Mouse (Mus musculus): ENCODE measurements around the gene Sfxn2. TPM values are rescaled to one million over a fixed set of nuclear protein-coding genes. Genes with fewer than 3 reads are reported as not detected.
A peak's percentile ranks its signal among the peaks of the same experiment; 100 is the strongest.
"Not testable (repeated sequence)": the region's sequence is repeated elsewhere in the genome, so short reads cannot be mapped to it uniquely, and the experiment has no call there.

The Sfxn2 gene
- polyA plus RNA-seq, 1 experiment from 2014 or later: 23.6 TPM

DNA sequence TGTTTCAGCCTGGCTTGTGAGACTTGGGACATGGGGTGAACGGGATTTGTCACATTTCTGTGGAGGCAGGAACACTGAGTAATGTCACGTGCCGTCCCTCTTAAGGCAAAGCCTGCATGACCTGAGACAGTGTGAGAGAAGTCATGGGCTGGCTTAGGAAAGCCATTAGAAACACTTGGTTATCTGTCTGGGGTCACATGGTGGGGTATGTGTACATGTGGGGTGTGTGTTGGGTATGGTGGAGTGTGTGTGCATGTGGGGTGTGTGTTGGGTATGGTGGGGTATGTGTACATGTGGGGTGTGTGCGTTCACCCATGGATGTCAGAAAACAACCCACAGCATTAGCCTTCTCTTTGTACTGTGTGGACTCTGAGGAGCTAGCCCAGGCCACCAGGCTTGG, 22.8 kb upstream of the Sfxn2 start:
- WGBS: 92% methylated on average over 4 of the region's 4 CpGs
- H3K27me3 ChIP-seq: no peaks in the 10 kb centered on the region
- no peaks in the 10 kb centered on the region for H3K9me3 ChIP-seq
- no peak for ATAC-seq (ENCODE audit: insufficient number of reproducible peaks, insufficient read depth, low FRiP score, low TSS enrichment)
- no peaks in the 10 kb centered on the region for H3K4me1 ChIP-seq
- no peak overlapping the region for H3K27ac ChIP-seq
- no peak overlapping the region for H3K4me2 ChIP-seq (replicated peaks)
- no peak overlapping the region for H3K4me3 ChIP-seq
- no peak overlapping the region for H3K9ac ChIP-seq
- H3K36me3 ChIP-seq: peaks cover 57% of the 10 kb centered on the region

DNA sequence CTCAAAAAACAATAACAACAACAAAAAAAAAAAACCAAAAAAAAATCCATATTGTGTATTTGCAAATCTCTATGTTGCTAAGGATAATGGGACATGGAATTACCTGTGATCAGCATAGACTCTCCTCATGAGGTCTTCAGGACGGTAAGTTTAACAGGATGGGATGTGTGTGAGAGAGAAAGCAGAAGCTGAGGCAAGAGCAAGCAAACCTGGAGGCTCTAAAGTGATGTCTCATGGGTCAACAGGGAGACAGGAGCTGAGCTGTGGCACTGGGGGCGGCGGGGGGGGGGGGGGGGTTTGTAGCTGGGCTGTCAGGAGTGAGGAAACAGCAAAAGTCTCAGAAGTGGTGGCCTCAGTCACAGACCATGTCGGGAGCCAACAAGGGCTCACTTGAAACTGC, 20.7 kb upstream of the Sfxn2 start:
- H3K9ac ChIP-seq: no peak overlapping the region
- H3K4me3 ChIP-seq: no peak overlapping the region
- H3K27me3 ChIP-seq: no peaks in the 10 kb centered on the region
- peaks cover 62% of the 10 kb centered on the region for H3K36me3 ChIP-seq
- H3K27ac ChIP-seq: no peak overlapping the region
- no peaks in the 10 kb centered on the region for H3K9me3 ChIP-seq
- no peak overlapping the region for H3K4me2 ChIP-seq (replicated peaks)
- ATAC-seq (ENCODE audit: insufficient number of reproducible peaks, insufficient read depth, low FRiP score, low TSS enrichment): no peak
- H3K4me1 ChIP-seq: no peaks in the 10 kb centered on the region
- 82% methylated on average over 3 of the region's 4 CpGs for WGBS

DNA sequence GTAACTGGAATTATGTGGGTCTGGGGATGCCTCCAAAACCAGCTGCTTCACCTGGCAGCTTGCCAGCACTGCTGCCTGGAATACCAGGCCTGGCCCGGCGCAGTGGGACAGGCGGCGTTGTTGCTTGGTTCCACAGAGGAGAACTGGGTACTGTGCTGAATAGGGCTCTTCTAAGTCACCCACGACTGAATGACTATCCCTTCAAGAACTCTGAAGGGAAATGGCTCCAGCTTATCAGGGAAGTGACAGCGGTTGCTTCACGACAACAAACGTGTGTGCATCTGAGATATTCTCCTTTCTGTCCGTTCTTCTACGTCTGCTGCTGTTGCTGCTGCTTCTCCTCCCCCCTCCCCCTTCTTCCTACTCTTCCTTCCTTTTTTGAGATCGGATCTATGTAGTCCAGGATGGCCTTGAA, 19.6 kb upstream of the Sfxn2 start:
- Histone ChIP-seq H3K9me3 (no peaks in the 10 kb centered on the region), H3K9ac (no peak overlapping the region), H3K36me3 (peaks cover 60% of the 10 kb centered on the region), H3K4me2 (replicated peaks) (no peak overlapping the region), H3K27me3 (no peaks in the 10 kb centered on the region), H3K27ac (no peak overlapping the region), H3K4me3 (no peak overlapping the region), H3K4me1 (no peaks in the 10 kb centered on the region)
- WGBS: 75% methylated on average over 11 of the region's 11 CpGs
- ATAC-seq (ENCODE audit: insufficient number of reproducible peaks, insufficient read depth, low FRiP score, low TSS enrichment): no peak

DNA sequence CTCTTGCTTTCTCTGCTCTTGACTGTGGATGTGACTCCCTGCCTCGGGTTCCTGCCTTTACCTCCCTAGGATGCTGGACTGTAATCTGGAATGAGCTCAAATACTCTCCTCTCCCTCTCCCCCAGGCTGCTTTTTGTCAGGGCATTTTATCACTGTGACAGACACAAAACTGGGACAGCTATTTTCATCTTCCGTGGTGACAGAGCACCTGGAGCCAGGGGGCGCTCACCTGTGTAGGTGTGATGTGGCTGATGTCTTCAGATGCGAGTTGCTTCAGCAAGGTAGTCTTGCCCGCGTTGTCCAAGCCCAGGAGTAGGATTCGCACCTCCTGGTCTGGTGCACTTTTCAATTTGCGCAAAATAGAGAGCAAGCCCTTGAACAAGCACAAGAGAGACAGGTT, 15.2 kb upstream of the Sfxn2 start:
- Histone ChIP-seq H3K4me2 (replicated peaks) (no peak overlapping the region), H3K36me3 (peaks cover 32% of the 10 kb centered on the region), H3K27me3 (no peaks in the 10 kb centered on the region), H3K9ac (no peak overlapping the region), H3K27ac (no peak overlapping the region), H3K4me3 (no peak overlapping the region), H3K9me3 (no peaks in the 10 kb centered on the region), H3K4me1 (no peaks in the 10 kb centered on the region)
- ATAC-seq (ENCODE audit: insufficient number of reproducible peaks, insufficient read depth, low FRiP score, low TSS enrichment): no peak
- WGBS: 79% methylated on average over 8 of the region's 8 CpGs

DNA sequence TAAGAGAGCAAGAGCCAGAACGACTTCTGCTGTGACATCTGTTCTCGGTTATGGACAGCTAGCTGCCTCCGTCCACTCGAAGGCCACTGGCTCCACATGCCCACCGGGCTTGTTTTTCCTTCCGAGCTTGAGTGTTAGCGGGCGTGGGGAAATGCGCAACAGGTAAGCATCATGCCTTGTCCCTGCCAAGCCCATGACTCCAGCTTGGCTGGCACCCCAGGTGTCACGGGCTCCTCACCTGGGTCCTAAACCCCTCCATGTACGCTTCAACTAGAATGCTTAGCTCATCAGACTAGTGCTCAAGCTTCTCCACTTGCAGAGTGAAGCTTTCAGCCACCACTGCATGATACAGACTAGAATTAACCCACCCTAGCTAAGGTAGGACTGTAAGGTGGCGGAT, 14.5 kb upstream of the Sfxn2 start:
- no peak overlapping the region for H3K9ac ChIP-seq
- WGBS: 47% methylated on average over 12 of the region's 12 CpGs
- H3K27ac ChIP-seq: no peak overlapping the region
- H3K4me2 ChIP-seq (replicated peaks): no peak overlapping the region
- H3K4me3 ChIP-seq: no peak overlapping the region
- H3K27me3 ChIP-seq: no peaks in the 10 kb centered on the region
- no peak for ATAC-seq (ENCODE audit: insufficient number of reproducible peaks, insufficient read depth, low FRiP score, low TSS enrichment)
- H3K4me1 ChIP-seq: no peaks in the 10 kb centered on the region
- no peaks in the 10 kb centered on the region for H3K9me3 ChIP-seq
- H3K36me3 ChIP-seq: peaks cover 32% of the 10 kb centered on the region

DNA sequence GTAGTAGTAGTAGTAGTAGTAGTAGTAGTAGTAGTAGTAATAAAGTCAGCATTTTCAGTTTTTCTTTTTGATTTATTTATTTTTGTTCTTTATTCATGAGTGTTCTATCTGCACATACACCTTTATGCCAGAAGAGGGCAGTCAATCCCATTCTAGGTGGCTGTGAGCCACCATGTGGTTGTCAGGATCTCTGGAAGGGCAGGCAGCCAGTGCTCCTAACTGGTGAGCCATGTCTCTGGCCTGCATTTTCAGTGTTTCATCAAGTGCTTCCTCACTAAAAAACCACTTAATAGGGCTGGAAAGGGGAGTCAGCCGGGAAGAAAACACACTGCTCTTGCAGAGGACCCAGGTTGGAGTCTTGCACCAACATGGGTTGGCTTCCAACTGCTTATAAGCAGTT, 11.0 kb upstream of the Sfxn2 start:
- Histone ChIP-seq H3K4me3 (no peak overlapping the region), H3K4me1 (no peaks in the 10 kb centered on the region), H3K9me3 (no peaks in the 10 kb centered on the region), H3K4me2 (replicated peaks) (no peak overlapping the region), H3K27me3 (no peaks in the 10 kb centered on the region), H3K9ac (no peak overlapping the region), H3K36me3 (peaks cover 8% of the 10 kb centered on the region), H3K27ac (no peak overlapping the region)
- WGBS: 41% methylated on average over 1 of the region's 1 CpGs
- ATAC-seq (ENCODE audit: insufficient number of reproducible peaks, insufficient read depth, low FRiP score, low TSS enrichment): no peak

DNA sequence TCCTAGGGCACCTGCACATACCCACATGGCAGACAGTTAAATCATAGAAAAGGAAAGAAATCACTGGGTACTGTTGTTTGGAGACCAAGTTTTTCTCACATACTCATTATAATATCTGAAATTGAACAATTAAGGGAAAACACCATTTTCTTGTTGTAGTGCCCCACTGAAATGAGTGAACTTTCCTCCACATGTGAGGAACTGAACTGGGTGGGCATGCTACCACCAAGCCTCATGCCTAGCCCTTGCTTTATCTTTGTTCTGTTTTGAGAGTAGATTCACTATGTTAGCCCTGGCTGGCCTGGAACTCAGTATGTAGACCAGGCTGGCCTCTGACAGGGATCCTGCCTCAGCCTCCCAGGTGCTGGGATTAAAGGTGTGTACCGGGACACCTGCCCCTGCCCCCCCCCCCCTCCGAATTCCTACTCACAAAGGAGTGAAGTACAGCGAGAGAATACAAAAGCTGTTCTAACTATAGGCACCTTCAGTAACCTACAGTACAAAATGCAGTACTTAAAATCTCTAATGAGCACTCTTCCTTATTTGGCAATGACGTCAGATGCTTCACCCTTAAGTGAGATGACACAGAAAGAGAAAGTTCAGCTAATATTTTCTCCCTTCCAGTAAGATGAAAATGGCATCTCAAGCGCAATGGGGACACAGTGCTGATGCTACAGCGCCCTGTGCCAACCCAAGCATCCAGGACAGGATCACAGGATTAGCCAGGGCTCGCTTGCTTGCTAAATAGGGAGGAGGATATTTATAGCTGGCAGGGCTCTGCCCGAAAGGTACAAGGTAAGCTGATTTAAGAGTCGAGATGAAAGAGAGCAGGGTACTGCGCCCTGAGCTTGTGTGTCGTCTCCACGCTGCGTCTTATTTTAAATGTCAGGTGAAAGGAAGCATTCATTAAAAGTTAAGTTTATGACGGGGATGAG, 10.3 kb upstream of the Sfxn2 start:
- Histone ChIP-seq H3K27me3 (no peaks in the 10 kb centered on the region), H3K4me1 (no peaks in the 10 kb centered on the region), H3K36me3 (peaks cover 8% of the 10 kb centered on the region; the same call in 1 of the 2 replicates), H3K9ac (no peak overlapping the region), H3K9me3 (no peaks in the 10 kb centered on the region), H3K4me2 (replicated peaks) (no peak overlapping the region), H3K27ac (no peak overlapping the region), H3K4me3 (no peak overlapping the region)
- no peak for ATAC-seq (ENCODE audit: insufficient number of reproducible peaks, insufficient read depth, low FRiP score, low TSS enrichment)
- 88% methylated on average over 14 of the region's 14 CpGs for WGBS

DNA sequence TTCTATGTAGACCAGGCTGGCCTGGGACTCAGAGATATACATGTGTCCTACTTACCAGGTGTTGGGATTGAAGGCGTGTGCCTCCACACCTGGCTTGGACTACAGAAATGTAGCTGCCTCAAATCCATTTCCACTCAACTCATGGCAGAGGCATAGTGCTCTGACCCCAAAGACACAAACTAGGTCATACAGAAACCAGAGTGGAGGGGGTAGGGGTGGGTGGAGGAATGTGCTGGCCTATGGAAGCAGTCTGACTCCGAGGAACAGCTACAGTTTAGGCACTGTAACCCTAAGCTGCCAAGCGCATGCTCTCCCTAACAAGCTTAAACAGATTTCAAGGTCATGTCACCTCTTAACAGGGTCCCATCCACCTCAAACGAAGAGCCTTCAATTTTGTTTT, 9.6 kb upstream of the Sfxn2 start:
- 76% methylated on average over 4 of the region's 4 CpGs for WGBS
- H3K9me3 ChIP-seq: no peaks in the 10 kb centered on the region
- ATAC-seq (ENCODE audit: insufficient number of reproducible peaks, insufficient read depth, low FRiP score, low TSS enrichment): no peak

DNA sequence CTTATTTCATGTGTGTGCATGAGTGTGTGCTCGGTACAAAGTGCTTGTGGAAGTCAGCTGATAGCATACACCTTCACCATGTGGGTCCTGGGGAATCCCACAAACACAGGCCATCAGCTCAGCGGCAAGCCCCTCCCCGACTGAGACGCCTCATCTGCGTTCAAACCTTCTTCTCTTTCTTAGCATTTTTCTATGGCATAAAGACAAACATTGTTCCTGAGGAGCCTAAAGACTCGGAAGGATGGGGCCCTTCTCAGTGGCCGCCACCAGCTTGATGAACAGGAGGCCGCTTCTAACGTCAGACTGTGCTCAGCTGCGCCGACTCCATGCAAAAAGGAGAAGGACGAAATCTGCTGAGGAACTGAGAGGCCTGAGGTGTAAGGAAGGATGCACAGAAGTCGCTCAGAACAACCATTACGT, 9.1 kb upstream of the Sfxn2 start:
- WGBS: 81% methylated on average over 14 of the region's 14 CpGs
- Histone ChIP-seq H3K9me3 (no peaks in the 10 kb centered on the region), H3K4me1 (no peaks in the 10 kb centered on the region), H3K36me3 (0 out of 2 replicates have a peak, but pooled peaks cover 6% of the 10 kb centered on the region), H3K9ac (no peak overlapping the region), H3K4me2 (replicated peaks) (no peak overlapping the region), H3K27ac (no peak overlapping the region), H3K4me3 (no peak overlapping the region), H3K27me3 (no peaks in the 10 kb centered on the region)
- no peak for ATAC-seq (ENCODE audit: insufficient number of reproducible peaks, insufficient read depth, low FRiP score, low TSS enrichment)

More for the DNA sequence above, 9.6 kb upstream of the Sfxn2 start:
- H3K4me1 ChIP-seq: no peaks in the 10 kb centered on the region
- no peak overlapping the region for H3K9ac ChIP-seq
- no peak overlapping the region for H3K27ac ChIP-seq
- H3K4me2 ChIP-seq (replicated peaks): no peak overlapping the region
- no peaks in the 10 kb centered on the region for H3K27me3 ChIP-seq
- no peak overlapping the region for H3K4me3 ChIP-seq
- 0 out of 2 replicates have a peak, but pooled peaks cover 6% of the 10 kb centered on the region for H3K36me3 ChIP-seq

DNA sequence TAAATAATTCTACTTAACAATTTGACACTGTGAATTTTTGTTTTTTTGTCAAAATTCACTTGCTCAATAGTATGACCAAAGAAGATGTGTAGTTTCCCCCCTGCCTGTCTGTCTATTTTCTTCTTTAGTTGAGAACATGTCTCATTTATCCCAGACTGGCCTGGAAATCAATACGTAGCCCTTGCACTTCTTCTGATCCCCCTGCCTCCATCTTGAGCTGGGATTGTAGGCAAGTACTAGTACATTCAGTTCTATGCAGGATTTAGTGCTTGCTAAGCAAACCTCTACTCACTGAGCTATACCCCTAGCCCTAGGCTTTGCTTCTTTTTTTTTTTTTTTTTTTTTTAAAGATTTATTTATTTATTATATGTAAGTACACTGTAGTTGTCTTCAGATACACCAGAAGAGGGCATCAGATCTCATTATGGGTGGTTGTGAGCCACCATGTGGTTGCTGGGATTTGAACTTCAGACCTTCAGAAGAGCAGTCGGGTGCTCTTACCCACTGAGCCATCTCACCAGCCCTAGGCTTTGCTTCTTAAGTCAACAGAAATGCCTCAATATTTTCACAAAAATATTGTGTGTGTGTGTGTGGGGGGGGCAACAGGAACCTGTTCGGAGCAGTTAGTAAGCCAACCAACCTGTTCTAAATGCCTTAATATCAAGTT, 1.8 kb upstream of the Sfxn2 start:
- Histone ChIP-seq H3K4me1 (peaks cover 17% of the 10 kb centered on the region), H3K4me2 (replicated peaks) (peak overlapping the region; percentile 73)
- H3K9ac ChIP-seq; H3K27ac ChIP-seq; H3K4me3 ChIP-seq; H3K9me3 ChIP-seq; H3K27me3 ChIP-seq; ATAC-seq (ENCODE audit: insufficient number of reproducible peaks, insufficient read depth, low FRiP score, low TSS enrichment); H3K36me3 ChIP-seq: not testable (repeated sequence)
- 74% methylated on average over 3 of the region's 3 CpGs for WGBS

DNA sequence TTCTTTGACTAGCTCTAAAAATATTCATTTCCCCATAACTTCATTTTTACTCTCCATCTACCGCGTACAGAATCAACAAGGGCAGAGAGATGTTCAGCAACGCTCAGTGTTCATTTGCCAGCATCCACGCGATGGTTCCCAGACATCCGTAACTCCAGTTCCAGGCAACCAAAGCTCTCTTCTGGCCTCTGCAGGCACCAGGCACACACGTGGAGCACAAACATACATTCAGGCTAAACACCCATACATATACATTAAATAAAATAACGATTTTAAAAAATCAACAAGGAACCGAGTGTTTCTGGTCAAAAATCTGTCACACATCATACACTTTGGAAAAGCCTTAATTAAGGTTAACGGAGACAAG, 1.3 kb upstream of the Sfxn2 start:
- Histone ChIP-seq H3K9me3 (no peaks in the 10 kb centered on the region), H3K4me1 (peaks cover 17% of the 10 kb centered on the region), H3K27ac (no peak overlapping the region), H3K4me2 (replicated peaks) (peak overlapping the region; percentile 73), H3K36me3 (0 out of 2 replicates have a peak, but pooled peaks cover 6% of the 10 kb centered on the region), H3K9ac (peak overlapping the region; percentile 79; the same call in 1 of the 2 replicates), H3K27me3 (no peaks in the 10 kb centered on the region), H3K4me3 (peak overlapping the region; percentile 80)
- WGBS: 16% methylated on average over 10 of the region's 10 CpGs
- no peak for ATAC-seq (ENCODE audit: insufficient number of reproducible peaks, insufficient read depth, low FRiP score, low TSS enrichment)

DNA sequence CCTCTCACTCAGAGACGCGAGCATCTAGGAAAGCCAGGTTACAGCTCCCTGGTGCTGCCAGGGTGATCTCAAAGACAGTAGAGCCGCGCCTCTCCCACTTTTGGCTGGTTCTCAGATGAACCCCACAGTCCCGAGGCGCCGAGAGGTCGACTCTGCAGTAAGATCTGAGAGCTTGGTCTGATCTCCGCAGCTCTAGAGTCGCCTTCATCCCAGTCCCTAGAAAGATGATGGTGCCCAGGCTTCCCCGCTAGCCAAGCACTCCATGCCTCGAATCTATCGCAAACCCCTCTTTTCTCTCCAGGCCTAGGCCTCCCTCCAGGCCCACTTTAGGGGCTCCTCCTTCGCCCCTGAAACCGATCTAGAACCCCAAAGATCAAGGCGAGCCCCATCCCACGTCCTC, 617 bp upstream of the Sfxn2 start:
- 0 out of 2 replicates have a peak, but pooled peaks cover 2% of the 10 kb centered on the region for H3K36me3 ChIP-seq
- peak overlapping the region; percentile 80 for H3K4me3 ChIP-seq
- no peaks in the 10 kb centered on the region for H3K9me3 ChIP-seq
- ATAC-seq (ENCODE audit: insufficient number of reproducible peaks, insufficient read depth, low FRiP score, low TSS enrichment): peak; percentile 25
- peak overlapping the region; percentile 79 for H3K9ac ChIP-seq
- H3K4me2 ChIP-seq (replicated peaks): peak overlapping the region; percentile 73
- peaks cover 17% of the 10 kb centered on the region for H3K4me1 ChIP-seq
- 1% methylated on average over 17 of the region's 17 CpGs for WGBS
- H3K27me3 ChIP-seq: no peaks in the 10 kb centered on the region
- peak overlapping the region; percentile 80 for H3K27ac ChIP-seq
